Comparison of ENCODE assay signal across 1 mouse cellular context in genomic region chr16:18082291-18082690, GRCm38 (mm10).
TF ChIP-seq lines count a peak whose summit lies in the region.

No protein-coding gene starts in this region.

TF ChIP-seq in MEL, 35 proteins besides CTCF, POLR2A, EP300 and RAD21:
- TF ChIP-seq USF2 (IDR thresholded peaks at IDR 0.05; ENCODE audit: borderline replicate concordance in 1 of 2, insufficient read depth in 1 of 2, low read depth in 1 of 2, low read length in 2 of 2) (no peak), MYC (IDR thresholded peaks at IDR 0.05; ENCODE audit: low read depth, low read length) (no peak), ZNF384 (IDR thresholded peaks at IDR 0.05; ENCODE audit: low read depth, low read length) (no peak), ETS1 (IDR thresholded peaks at IDR 0.05; ENCODE audit: low read depth, low read length) (no peak), NELFE (IDR thresholded peaks at IDR 0.05; ENCODE audit: low read depth, low read length) (no peak), POLR2AphosphoS5 (IDR thresholded peaks at IDR 0.05; ENCODE audit: borderline replicate concordance, low read depth, low read length) (no peak), RCOR1 (IDR thresholded peaks at IDR 0.05; ENCODE audit: low read depth, low read length) (no peak), MYB (IDR thresholded peaks at IDR 0.05; ENCODE audit: low read depth, low read length) (no peak), TBP (IDR thresholded peaks at IDR 0.05; ENCODE audit: low read depth, low read length) (no peak), ZC3H11A (IDR thresholded peaks at IDR 0.05; ENCODE audit: low read depth, low read length) (no peak), MAFK (IDR thresholded peaks at IDR 0.05; ENCODE audit: borderline replicate concordance, low read depth, low read length) (no peak), MEF2A (IDR thresholded peaks at IDR 0.05; ENCODE audit: extremely low read depth, insufficient replicate concordance, low read depth, low read length, poor library complexity, severe bottlenecking) (no peak), GABPA (IDR thresholded peaks at IDR 0.05; ENCODE audit: low read depth, low read length) (no peak)
